Mouse (Mus musculus) macrophage (primary cell): ENCODE measurements around the gene Lrig2. TPM values are rescaled to one million over a fixed set of nuclear protein-coding genes. Genes with fewer than 3 reads are reported as not detected.

ENCODE experiments used
- H3K27ac ChIP-seq: fragments of 350-480 bp; formaldehyde crosslinking; 2 replicates; pipeline ENCODE4 v1.9.0; 2021
- H3K36me3 ChIP-seq: fragments of 350-480 bp; formaldehyde crosslinking; 2 replicates; pipeline ENCODE4 v1.9.0; 2021; ENCODE audit errors: inconsistent target
- H3K4me3 ChIP-seq: fragments of 350-480 bp; formaldehyde crosslinking; 2 replicates; pipeline ENCODE4 v1.9.0; 2021; ENCODE audit errors: inconsistent target
- H3K79me2 ChIP-seq: fragments of 350-480 bp; formaldehyde crosslinking; 2 replicates; pipeline ENCODE4 v1.9.0; 2021; ENCODE audit errors: inconsistent target
- WGBS: methylation state at CpG from one replicate; pipeline ENCODE4 v1.1.7; 2026; ENCODE audit warnings: inconsistent platforms; ENCODE audit not compliant: missing documents; 5-methylcytosine and 5-hydroxymethylcytosine counted together
- polyA plus RNA-seq: library from polyadenylated mRNA; stranded (reverse); fragments of 250-400 nt; gene quantifications from 3 replicates; pipeline ENCODE4 v1.2.4, GENCODE M21; 2018; ENCODE audit warnings: inconsistent platforms

The Lrig2 gene
- polyA plus RNA-seq, 1 experiment from 2014 or later, result 5.4 TPM

GRCm38 (mm10) chr3:104390072-104390471, 121.6 kb downstream of the Lrig2 start:
- Histone ChIP-seq H3K36me3 (no peaks in the 10 kb centered on the region), H3K79me2 (no peaks in the 10 kb centered on the region), H3K4me3 (no peak overlapping the region), H3K27ac (no peak overlapping the region)
- 89% methylated on average over 10 of the region's 10 CpGs for WGBS

GRCm38 (mm10) chr3:104389449-104389848, 122.3 kb downstream of the Lrig2 start:
- no peak overlapping the region for H3K4me3 ChIP-seq
- no peaks in the 10 kb centered on the region for H3K79me2 ChIP-seq
- no peak overlapping the region for H3K27ac ChIP-seq
- WGBS, result 94% methylated on average over 2 of the region's 2 CpGs
- H3K36me3 ChIP-seq, result no peaks in the 10 kb centered on the region

- 81% methylated on average over 8 of the region's 8 CpGs for WGBS
Observed at GRCm38 (mm10) chr3:104385587-104385986, 126.1 kb downstream of the Lrig2 start.

GRCm38 (mm10) chr3:104383681-104384341, 127.9 kb downstream of the Lrig2 start:
- no peak overlapping the region for H3K27ac ChIP-seq
- no peaks in the 10 kb centered on the region for H3K36me3 ChIP-seq
- no peak overlapping the region for H3K4me3 ChIP-seq
- WGBS, result 80% methylated on average over 9 of the region's 9 CpGs
- H3K79me2 ChIP-seq, result no peaks in the 10 kb centered on the region

More at GRCm38 (mm10) chr3:104385587-104385986, 126.1 kb downstream of the Lrig2 start:
- Histone ChIP-seq H3K79me2 (no peaks in the 10 kb centered on the region), H3K36me3 (no peaks in the 10 kb centered on the region), H3K4me3 (no peak overlapping the region), H3K27ac (no peak overlapping the region)

GRCm38 (mm10) chr3:104378228-104378627, 133.5 kb downstream of the Lrig2 start:
- Histone ChIP-seq H3K79me2 (no peaks in the 10 kb centered on the region), H3K36me3 (no peaks in the 10 kb centered on the region), H3K4me3 (no peak overlapping the region), H3K27ac (no peak overlapping the region)
- 91% methylated on average over 3 of the region's 3 CpGs for WGBS

- Histone ChIP-seq H3K4me3 (no peak overlapping the region), H3K36me3 (no peaks in the 10 kb centered on the region), H3K27ac (no peak overlapping the region), H3K79me2 (no peaks in the 10 kb centered on the region)
- WGBS, result 86% methylated on average over 8 of the region's 8 CpGs
Observed at GRCm38 (mm10) chr3:104373907-104374306, 137.8 kb downstream of the Lrig2 start.

GRCm38 (mm10) chr3:104372374-104372773, 139.3 kb downstream of the Lrig2 start:
- Histone ChIP-seq H3K36me3 (no peaks in the 10 kb centered on the region), H3K79me2 (no peaks in the 10 kb centered on the region), H3K27ac (no peak overlapping the region), H3K4me3 (no peak overlapping the region)
- 96% methylated on average over 2 of the region's 2 CpGs for WGBS

- Histone ChIP-seq H3K36me3 (no peaks in the 10 kb centered on the region), H3K79me2 (no peaks in the 10 kb centered on the region), H3K4me3 (no peak overlapping the region), H3K27ac (no peak overlapping the region)
- 90% methylated on average over 2 of the region's 2 CpGs for WGBS
Observed at GRCm38 (mm10) chr3:104367912-104368311, 143.8 kb downstream of the Lrig2 start.

- Histone ChIP-seq H3K27ac (no peak overlapping the region), H3K36me3 (no peaks in the 10 kb centered on the region), H3K4me3 (no peak overlapping the region), H3K79me2 (no peaks in the 10 kb centered on the region)
- 92% methylated on average over 7 of the region's 8 CpGs for WGBS
Observed at GRCm38 (mm10) chr3:104361814-104362213, 149.9 kb downstream of the Lrig2 start.

- Histone ChIP-seq H3K4me3 (no peak overlapping the region), H3K36me3 (no peaks in the 10 kb centered on the region), H3K27ac (no peak overlapping the region), H3K79me2 (no peaks in the 10 kb centered on the region)
- 86% methylated on average over 5 of the region's 5 CpGs for WGBS
Observed at GRCm38 (mm10) chr3:104360325-104360724, 151.4 kb downstream of the Lrig2 start.

- Histone ChIP-seq H3K36me3 (no peaks in the 10 kb centered on the region), H3K4me3 (no peak overlapping the region), H3K79me2 (no peaks in the 10 kb centered on the region), H3K27ac (no peak overlapping the region)
- WGBS, result 54% methylated on average over 8 of the region's 8 CpGs
Observed at GRCm38 (mm10) chr3:104359225-104360135, 152.2 kb downstream of the Lrig2 start.

- WGBS, result 86% methylated on average over 5 of the region's 5 CpGs
- Histone ChIP-seq H3K4me3 (no peak overlapping the region), H3K79me2 (no peaks in the 10 kb centered on the region), H3K36me3 (no peaks in the 10 kb centered on the region), H3K27ac (no peak overlapping the region)
Observed at GRCm38 (mm10) chr3:104358747-104359146, 153.0 kb downstream of the Lrig2 start.

- 95% methylated on average over 5 of the region's 5 CpGs for WGBS
- Histone ChIP-seq H3K36me3 (no peaks in the 10 kb centered on the region), H3K79me2 (no peaks in the 10 kb centered on the region), H3K27ac (no peak overlapping the region), H3K4me3 (no peak overlapping the region)
Observed at GRCm38 (mm10) chr3:104356106-104356505, 155.6 kb downstream of the Lrig2 start.

- Histone ChIP-seq H3K79me2 (no peaks in the 10 kb centered on the region), H3K27ac (no peak overlapping the region), H3K36me3 (no peaks in the 10 kb centered on the region), H3K4me3 (no peak overlapping the region)
- WGBS, result 88% methylated on average over 3 of the region's 3 CpGs
Observed at GRCm38 (mm10) chr3:104353884-104354283, 157.8 kb downstream of the Lrig2 start.
